Mouse (Mus musculus) lung, postnatal 0 days (tissue): Measurements from ENCODE around the gene Ubiad1. TPM values are rescaled to one million over a fixed set of nuclear protein-coding genes. Genes with fewer than 3 reads are reported as not detected.

Source experiments
- ATAC-seq: fragments of 200-750 bp; cut with Nextera tagmentation; 2 replicates; pipeline ENCODE4 v1.8.0; 2017; ENCODE audit warnings: moderate library complexity
- DNase-seq: peaks from one replicate; pipeline ENCODE4 v3.0.0-alpha.2; 2016; ENCODE audit warnings: low spot score
- H3K27ac ChIP-seq: fragments of 300-500 bp; sonication (generic); 2 replicates; pipeline ENCODE4 v1.5.1; 2014; ENCODE audit warnings: antibody characterized with exemption, mild to moderate bottlenecking, low read length, mixed read lengths
- H3K27me3 ChIP-seq: fragments of 300-500 bp; sonication (generic); replicated peaks from 2 replicates; pipeline ENCODE4 v1.6.1; 2014; ENCODE audit warnings: low read length, mixed read lengths; ENCODE audit not compliant: insufficient read depth
- H3K36me3 ChIP-seq: fragments of 300-500 bp; sonication (generic); 2 replicates; pipeline ENCODE4 v1.6.1; 2014; ENCODE audit warnings: low read length, mixed read lengths; ENCODE audit not compliant: insufficient read depth
- H3K4me1 ChIP-seq: fragments of 300-500 bp; sonication (generic); 2 replicates; pipeline ENCODE4 v1.6.1; 2014; ENCODE audit warnings: antibody characterized with exemption, low read depth, low read length, mixed read lengths; ENCODE audit not compliant: insufficient read depth
- H3K4me2 ChIP-seq: fragments of 300-500 bp; sonication (generic); replicated peaks from 2 replicates; pipeline ENCODE4 v1.6.1; 2014; ENCODE audit warnings: low read depth, mild to moderate bottlenecking, low read length, moderate library complexity, mixed read lengths
- H3K4me3 ChIP-seq: fragments of 300-500 bp; sonication (generic); 2 replicates; pipeline ENCODE4 v1.5.1; 2014; ENCODE audit warnings: low read depth, low read length
- H3K9ac ChIP-seq: fragments of 300-500 bp; sonication (generic); replicated peaks from 2 replicates; pipeline ENCODE4 v1.6.1; 2014; ENCODE audit warnings: low read depth, mild to moderate bottlenecking
- H3K9me3 ChIP-seq: fragments of 300-500 bp; sonication (generic); 2 replicates; pipeline ENCODE4 v1.6.1; 2016; ENCODE audit warnings: low read length, mixed read lengths
- CTCF ChIP-seq: IDR thresholded peaks from 2 replicates; pipeline ENCODE4 v1.5.1; 2016; ENCODE audit warnings: antibody characterized with exemption, mild to moderate bottlenecking
- EP300 ChIP-seq: IDR thresholded peaks from 2 replicates; pipeline ENCODE4 v1.6.1; 2016; ENCODE audit warnings: antibody characterized with exemption, mild to moderate bottlenecking, control low read depth
- WGBS: fragments of 180-500 bp; shearing (Covaris S2); extraction: QIAGEN DNeasy Blood & Tissue Kit; methylation state at CpG from one replicate; pipeline ENCODE4 v1.1.7; 2014; 5-methylcytosine and 5-hydroxymethylcytosine counted together
- polyA plus RNA-seq: library from polyadenylated mRNA; unstranded; fragments of >200 nt; fragmentation: Nextera tagmentation; extraction: Ambion mirVana; gene quantifications from 2 replicates; pipeline ENCODE4 v1.2.1, GENCODE M21; 2015

Gene Ubiad1
- polyA plus RNA-seq, 1 experiment from 2014 or later, result 11.4 TPM

GRCm38 (mm10) chr4:148417074-148417526, 27.5 kb downstream of the Ubiad1 start:
- no peak for DNase-seq
- 49% methylated on average over 11 of the region's 11 CpGs for WGBS

DNA sequence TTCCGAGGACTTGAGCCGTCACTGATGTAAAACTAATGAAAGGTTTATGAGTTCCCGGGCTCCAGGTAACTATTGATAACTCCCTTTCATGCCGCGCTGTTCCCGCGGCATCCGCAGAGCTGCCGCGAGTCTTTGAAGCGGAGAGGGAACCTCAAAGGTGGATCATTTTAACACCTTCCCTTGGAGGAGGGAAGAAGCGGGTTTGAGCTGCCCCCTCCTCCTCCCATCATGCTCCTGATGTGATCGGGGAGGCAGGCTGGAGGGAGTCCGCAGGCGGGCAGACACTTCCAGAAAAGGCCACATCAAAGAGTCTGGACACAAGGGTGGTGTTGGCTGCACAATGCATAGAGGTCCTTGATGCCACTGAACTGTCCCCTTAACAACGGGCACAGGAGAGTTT, 29.0 kb downstream of the Ubiad1 start:
- Histone ChIP-seq H3K36me3 (no peaks in the 10 kb centered on the region), H3K4me2 (no peak overlapping the region), H3K9ac (no peak overlapping the region), H3K27ac (no peak overlapping the region), H3K4me3 (no peak overlapping the region), H3K27me3 (no peaks in the 10 kb centered on the region; the same call in 1 of the 2 replicates), H3K4me1 (no peaks in the 10 kb centered on the region), H3K9me3 (no peaks in the 10 kb centered on the region)
- TF ChIP-seq EP300, result no peak
- no peak for TF ChIP-seq CTCF
- WGBS, result 8% methylated on average over 16 of the region's 16 CpGs
- no peak for ATAC-seq
- no peak for DNase-seq

More at GRCm38 (mm10) chr4:148417074-148417526, 27.5 kb downstream of the Ubiad1 start:
- ATAC-seq, result no peak
- Histone ChIP-seq H3K9ac (no peak overlapping the region), H3K4me1 (no peaks in the 10 kb centered on the region), H3K9me3 (no peaks in the 10 kb centered on the region), H3K4me3 (no peak overlapping the region), H3K4me2 (no peak overlapping the region), H3K27ac (no peak overlapping the region), H3K27me3 (no peaks in the 10 kb centered on the region; the same call in 1 of the 2 replicates), H3K36me3 (no peaks in the 10 kb centered on the region)
- TF ChIP-seq EP300 (no peak), CTCF (no peak)

GRCm38 (mm10) chr4:148408256-148408975, 36.2 kb downstream of the Ubiad1 start:
- H3K9ac ChIP-seq, result no peak overlapping the region
- WGBS, result 56% methylated on average over 10 of the region's 10 CpGs
- no peak overlapping the region for H3K4me3 ChIP-seq
- TF ChIP-seq CTCF (no peak), EP300 (no peak)
- ATAC-seq (no peak), DNase-seq (no peak)
- H3K27me3 ChIP-seq, result peaks cover 16% of the 10 kb centered on the region; the same call in 1 of the 2 replicates
- H3K36me3 ChIP-seq, result no peaks in the 10 kb centered on the region
- H3K9me3 ChIP-seq, result no peaks in the 10 kb centered on the region
- H3K27ac ChIP-seq, result no peak overlapping the region
- no peak overlapping the region for H3K4me2 ChIP-seq
- H3K4me1 ChIP-seq, result no peaks in the 10 kb centered on the region

DNA sequence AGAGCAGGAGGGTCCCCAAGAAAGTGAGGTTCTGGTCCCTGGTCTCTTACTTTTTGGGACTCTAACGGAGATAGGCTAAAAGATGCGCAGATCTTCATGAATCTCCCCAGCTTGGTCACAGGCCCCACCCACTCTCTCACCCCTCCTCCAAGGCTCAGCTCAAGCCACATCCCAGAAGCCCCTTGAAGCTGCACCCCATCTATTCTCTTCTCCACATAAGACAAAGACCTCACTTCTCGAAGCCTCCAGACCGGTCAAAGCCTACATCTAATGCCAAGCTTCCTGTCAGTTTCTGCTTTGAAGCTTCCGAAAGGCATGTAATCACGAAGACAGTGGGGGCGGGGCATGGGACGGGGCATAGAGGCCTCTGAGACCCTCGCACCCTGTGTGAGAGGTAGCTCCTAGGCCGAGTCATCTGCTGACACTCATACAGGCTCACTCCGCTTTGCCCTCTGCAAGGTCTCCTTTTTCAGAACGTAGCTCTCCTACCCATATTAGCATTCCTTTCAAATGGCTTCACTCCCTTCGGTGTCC, 39.2 kb downstream of the Ubiad1 start:
- Histone ChIP-seq H3K4me1 (no peaks in the 10 kb centered on the region), H3K9ac (no peak overlapping the region), H3K4me3 (no peak overlapping the region), H3K27me3 (peaks cover 19% of the 10 kb centered on the region; the same call in 1 of the 2 replicates), H3K9me3 (no peaks in the 10 kb centered on the region), H3K4me2 (no peak overlapping the region), H3K36me3 (no peaks in the 10 kb centered on the region), H3K27ac (no peak overlapping the region)
- ATAC-seq (no peak), DNase-seq (no peak)
- TF ChIP-seq CTCF (no peak), EP300 (no peak)
- 15% methylated on average over 13 of the region's 13 CpGs for WGBS

DNA sequence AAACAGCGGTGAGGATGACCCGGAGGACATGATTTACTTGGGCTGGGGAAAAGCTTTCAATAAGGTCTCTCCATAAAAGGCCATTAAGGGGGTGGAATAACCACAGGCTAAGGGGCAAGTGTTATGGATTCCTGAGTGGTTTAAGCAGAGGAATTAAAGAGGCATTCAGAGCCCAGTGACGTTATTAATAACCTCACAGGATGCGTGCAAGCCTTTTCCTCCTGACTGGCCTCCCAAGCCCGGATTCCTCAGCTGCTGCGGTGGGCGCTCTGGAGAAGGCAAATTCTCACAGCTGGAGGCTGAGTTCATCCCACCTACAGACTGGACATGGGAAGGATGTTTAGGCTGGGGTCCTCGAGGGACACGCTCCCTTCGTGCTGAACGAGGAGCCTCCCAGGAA, 39.8 kb downstream of the Ubiad1 start:
- WGBS, result 7% methylated on average over 11 of the region's 11 CpGs
- Histone ChIP-seq H3K27me3 (peaks cover 19% of the 10 kb centered on the region; the same call in 1 of the 2 replicates), H3K4me2 (no peak overlapping the region), H3K4me1 (no peaks in the 10 kb centered on the region), H3K36me3 (no peaks in the 10 kb centered on the region), H3K4me3 (no peak overlapping the region), H3K9ac (no peak overlapping the region), H3K9me3 (no peaks in the 10 kb centered on the region), H3K27ac (no peak overlapping the region)
- no peak for TF ChIP-seq EP300
- no peak for TF ChIP-seq CTCF
- no peak for ATAC-seq
- DNase-seq, result no peak

DNA sequence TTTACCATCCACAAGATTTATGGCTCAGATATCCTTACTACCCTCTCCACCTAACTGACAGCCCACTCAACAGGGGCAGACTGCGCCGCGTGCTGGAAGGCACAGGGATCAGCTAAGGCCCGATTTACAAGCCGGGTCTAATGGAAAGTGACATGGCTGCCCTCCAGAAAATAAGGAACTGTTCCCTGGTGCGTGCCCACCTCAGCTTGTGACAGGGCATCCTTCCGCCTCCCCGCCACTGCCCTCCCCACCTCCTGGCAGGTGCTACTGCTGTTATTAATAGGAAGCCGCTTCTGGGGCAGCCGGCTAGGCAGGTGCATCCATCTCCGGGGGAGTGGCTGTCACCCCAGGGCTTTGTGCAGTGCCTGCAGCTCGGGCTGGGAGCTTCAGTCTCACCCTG, 41.2 kb downstream of the Ubiad1 start:
- WGBS, result 21% methylated on average over 12 of the region's 12 CpGs
- Histone ChIP-seq H3K36me3 (no peaks in the 10 kb centered on the region), H3K4me3 (no peak overlapping the region), H3K4me2 (no peak overlapping the region), H3K27me3 (peaks cover 19% of the 10 kb centered on the region; the same call in 1 of the 2 replicates), H3K9ac (no peak overlapping the region), H3K9me3 (no peaks in the 10 kb centered on the region), H3K4me1 (no peaks in the 10 kb centered on the region), H3K27ac (no peak overlapping the region)
- TF ChIP-seq CTCF, result no peak
- TF ChIP-seq EP300, result no peak
- ATAC-seq (no peak), DNase-seq (no peak)
